ENCODE assay signal across 8 mouse cellular contexts in genomic region chr1:178368548-178369271, GRCm38 (mm10). TPM values are rescaled to one million over a fixed set of nuclear protein-coding genes. Genes with fewer than 3 reads are reported as not detected.
A peak's percentile ranks its signal among the peaks of the same experiment; 100 is the strongest.
DNase-seq lines count a peak whose midpoint lies in the region; ATAC-seq lines count a peak whose summit lies in the region.

No protein-coding gene starts in this region.

- H3K4me3 ChIP-seq in hindbrain, embryonic 15.5 days = peak overlapping the region; percentile 46

- H3K4me1 ChIP-seq in hindbrain, embryonic 15.5 days (replicated peaks) = peaks cover 13% of the 10 kb centered on the region

- no peaks in the 10 kb centered on the region for H3K9me3 ChIP-seq in hindbrain, embryonic 15.5 days

- H3K9ac ChIP-seq in hindbrain, embryonic 15.5 days = peak overlapping the region; percentile 48

- peak overlapping the region; percentile 59 for H3K4me2 ChIP-seq in hindbrain, embryonic 15.5 days

- peak; percentile 98 for ATAC-seq in hindbrain, embryonic 15.5 days (ENCODE audit: low FRiP score, low read depth)

- H3K27me3 ChIP-seq in hindbrain, embryonic 15.5 days = no peaks in the 10 kb centered on the region

- H3K27ac ChIP-seq in hindbrain, embryonic 15.5 days (replicated peaks) = peak overlapping the region; percentile 85

- no peaks in the 10 kb centered on the region for H3K36me3 ChIP-seq in hindbrain, embryonic 15.5 days

- peak; percentile 97 for DNase-seq in T-cell, adult 2 months (ENCODE audit: low spot score)
- DNase-seq in cerebellum, postnatal 36 days = peak; percentile 94 to 97
- DNase-seq in frontal cortex, postnatal 36 days (ENCODE audit: low spot score in 2 of 2) = peak; percentile 93 to 97
- peak; percentile 93 for DNase-seq in left cerebral cortex, adult 11 months (ENCODE audit: low spot score)
- DNase-seq in lung, postnatal 4 days = peak; percentile 93 to 96
- peak; percentile 79 for DNase-seq in retina, postnatal 7 days (ENCODE audit: low read depth, low spot score)
- peak; percentile 83 for DNase-seq in urinary bladder, adult 2 months (ENCODE audit: low spot score)

- WGBS in hindbrain, embryonic 15.5 days = 3% methylated on average over 36 of the region's 36 CpGs

RNA-seq across cellular contexts. Expression of gene Hnrnpu, which starts 31.1 kb away (rescaled TPM):
- polyA plus RNA-seq in hindbrain, embryonic 15.5 days (2015; fragmentation: Nextera tagmentation; extraction: Ambion mirVana) = 278 and 287 TPM in 2 replicates
- polyA plus RNA-seq in urinary bladder, adult 2 months (2012; rRNA removed) = 207 and 224 TPM in 2 replicates

RNA-seq across cellular contexts. Expression of gene Efcab2, which starts 37.2 kb away (rescaled TPM):
- 9.9 and 11.2 TPM in 2 replicates for polyA plus RNA-seq in hindbrain, embryonic 15.5 days (2015; fragmentation: Nextera tagmentation; extraction: Ambion mirVana)
- polyA plus RNA-seq in urinary bladder, adult 2 months (2012; rRNA removed) = 1.6 and 2.3 TPM in 2 replicates

RNA-seq across cellular contexts. Expression of gene Cox20, which starts 49.8 kb away (rescaled TPM):
- 110 and 131 TPM in 2 replicates for polyA plus RNA-seq in hindbrain, embryonic 15.5 days (2015; fragmentation: Nextera tagmentation; extraction: Ambion mirVana)
- 77.2 and 84.8 TPM in 2 replicates for polyA plus RNA-seq in urinary bladder, adult 2 months (2012; rRNA removed)

Comparison
In these comparisons a context has a peak if more than half of its experiments do, and no peak if none do; other contexts are left out.
1. Peak in every context shown above with its lines: DNase-seq, ATAC-seq, H3K4me3 ChIP-seq and H3K27ac ChIP-seq.